Mouse (Mus musculus): ENCODE results near the gene Slc9a1.

Slc9a1 gene

GRCm38 (mm10) chr4:133369553-133370297 is at the start of gene Slc9a1:
Gene Slc9a1 (plus strand): TSS chr4:133369706.
- peak; percentile 97 to 98 for DNase-seq

GRCm38 (mm10) chr4:133328129-133328528 is 41.4 kb upstream of the Slc9a1 start:
- DNase-seq = no peak

- no peak for DNase-seq
Measured at GRCm38 (mm10) chr4:133330296-133330695, 39.2 kb upstream of the Slc9a1 start.

- no peak for DNase-seq
Measured at GRCm38 (mm10) chr4:133333306-133333705, 36.2 kb upstream of the Slc9a1 start.

DNA sequence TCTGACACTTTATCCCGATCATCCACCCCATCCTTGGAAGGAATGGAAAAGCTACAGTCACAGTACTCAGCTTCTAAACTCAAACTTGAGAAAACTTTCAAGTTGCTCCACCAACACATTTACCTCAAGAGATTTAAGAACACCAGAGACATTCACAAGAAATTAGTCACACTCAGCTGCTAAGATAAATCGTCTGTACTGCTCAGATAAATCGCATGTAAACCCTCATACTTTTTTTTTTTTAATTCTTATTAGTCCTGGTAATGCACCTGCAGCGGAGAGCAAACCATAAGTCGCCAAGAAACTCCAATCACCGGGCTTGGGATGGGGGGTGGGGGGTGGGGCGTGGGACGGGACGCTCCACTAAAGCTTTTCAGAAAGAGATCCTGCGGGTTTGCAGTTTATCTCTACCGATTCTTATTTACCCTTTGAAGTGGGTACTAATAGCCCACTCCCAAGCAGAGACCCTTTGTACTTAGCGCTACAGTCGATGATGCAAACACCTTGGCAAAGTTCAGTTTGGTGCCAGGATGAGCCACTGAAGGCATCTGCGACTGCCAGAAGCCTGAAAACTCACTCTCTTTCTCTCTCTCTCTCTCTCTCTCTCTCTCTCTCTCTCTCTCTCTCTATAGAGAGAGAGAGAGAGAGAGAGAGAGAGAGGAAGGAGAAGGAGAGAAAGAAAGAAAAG is 31.5 kb upstream of the Slc9a1 start:
- no peak for DNase-seq

DNA sequence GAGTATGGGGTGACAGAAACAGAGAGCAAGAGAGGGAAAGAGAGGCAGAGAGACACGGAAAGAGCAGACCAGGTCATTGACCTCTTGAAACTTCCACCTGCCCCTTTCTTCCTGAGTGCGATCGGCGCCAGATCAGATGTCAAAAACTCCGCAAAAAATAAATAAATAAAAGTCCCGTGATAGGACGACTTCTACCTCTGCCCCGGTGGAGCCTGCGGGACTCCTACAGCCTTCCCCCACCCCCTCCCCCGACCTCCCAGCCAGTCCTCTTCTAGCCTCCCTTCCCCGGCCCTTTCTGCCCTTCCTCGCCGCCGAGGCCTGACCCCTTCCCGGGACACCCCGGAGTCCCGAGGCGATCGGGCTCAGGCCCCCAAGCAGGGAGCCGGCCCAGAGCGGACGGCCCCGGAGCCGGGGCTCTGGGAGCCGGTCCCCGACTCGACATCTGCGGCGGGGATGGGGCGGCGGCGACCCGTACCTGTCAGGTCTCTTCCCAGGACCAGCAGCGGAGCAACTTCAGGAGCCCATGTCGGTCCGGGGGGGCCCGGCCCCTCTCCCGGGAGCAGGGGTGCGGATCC is 30.9 kb upstream of the Slc9a1 start:
- no peak for DNase-seq

GRCm38 (mm10) chr4:133339148-133339749 is 30.3 kb upstream of the Slc9a1 start:
- peak; percentile 99 for DNase-seq

DNA sequence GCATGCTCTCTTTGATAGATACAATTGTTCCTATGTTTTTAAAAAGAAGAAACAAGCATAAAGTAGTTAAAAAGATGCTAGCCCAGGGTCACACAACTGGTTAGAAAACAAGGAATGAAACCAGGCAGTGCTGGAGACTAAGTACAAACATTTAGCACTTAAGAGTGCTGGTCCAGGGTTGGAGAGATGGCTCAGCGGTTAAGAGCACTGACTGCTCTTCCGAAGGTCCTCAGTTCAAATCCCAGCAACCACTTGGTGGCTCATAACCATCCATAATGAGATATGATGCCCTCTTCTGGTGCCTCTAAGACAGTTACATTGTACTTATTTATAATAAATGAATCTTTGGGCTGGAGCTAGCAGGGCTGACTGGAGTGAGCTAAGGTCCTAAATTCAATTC is 29.3 kb upstream of the Slc9a1 start:
- DNase-seq = no peak

GRCm38 (mm10) chr4:133344112-133344511 is 25.4 kb upstream of the Slc9a1 start:
- peak; percentile 47 to 48 for DNase-seq

DNA sequence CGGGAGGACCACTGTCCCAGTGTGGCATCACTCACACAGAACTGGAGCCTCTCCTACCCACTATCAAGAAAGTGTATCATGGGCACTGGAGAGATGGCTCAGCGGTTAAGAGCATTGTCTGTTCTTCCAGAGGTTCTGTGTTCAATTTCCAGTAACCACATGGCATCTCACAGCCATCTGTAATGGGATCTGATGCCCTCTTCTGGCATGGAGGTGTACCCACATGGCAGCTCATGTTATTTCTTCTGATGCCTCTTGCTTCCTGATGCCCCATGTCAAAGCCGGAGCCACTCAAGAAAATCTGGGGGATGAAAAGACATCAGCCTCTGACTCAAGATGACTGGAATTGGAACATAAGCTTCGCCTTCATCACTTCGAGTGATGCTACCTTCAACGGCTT is 23.8 kb upstream of the Slc9a1 start:
- no peak for DNase-seq

DNA sequence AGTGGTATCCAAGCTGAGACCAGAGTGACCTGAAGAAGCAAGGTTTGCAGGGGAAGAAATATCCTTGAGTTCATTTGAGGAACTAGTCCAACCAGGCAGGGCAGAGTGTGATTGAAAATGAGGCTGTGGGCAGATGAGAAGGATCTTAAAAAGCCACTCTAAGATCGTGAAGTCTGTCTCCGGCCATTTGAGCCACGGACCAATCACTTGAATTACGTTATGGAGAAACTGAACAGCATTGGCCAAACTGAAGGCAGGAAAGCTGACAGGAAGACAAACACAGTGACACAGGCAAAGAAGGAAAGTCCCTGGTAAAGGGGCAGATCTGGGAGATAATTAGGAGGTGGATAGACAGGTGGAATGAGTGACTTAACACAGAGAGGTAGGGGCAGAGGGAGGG is 22.9 kb upstream of the Slc9a1 start:
- DNase-seq = no peak

DNA sequence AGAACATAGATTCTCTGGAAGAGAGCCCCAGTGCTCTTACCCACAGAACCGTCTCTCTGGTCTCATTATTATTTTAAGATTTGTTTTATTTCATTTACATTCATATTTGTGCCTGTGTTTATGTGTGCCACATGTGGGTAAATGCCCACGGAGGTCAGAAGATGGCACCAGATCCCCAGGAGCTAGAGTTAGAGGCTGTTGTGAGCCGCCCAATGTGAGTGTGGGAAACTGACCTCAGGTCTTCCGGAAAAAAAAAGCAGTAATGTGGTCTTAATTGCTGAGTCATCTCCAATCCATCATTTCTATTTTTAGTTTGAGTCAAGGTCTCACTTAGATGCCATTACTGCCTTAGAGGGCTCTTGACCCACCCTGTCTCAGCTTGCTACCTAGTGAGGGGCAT is 21.9 kb upstream of the Slc9a1 start:
- no peak for DNase-seq

GRCm38 (mm10) chr4:133348051-133348775 is 21.3 kb upstream of the Slc9a1 start:
- no peak for DNase-seq

- DNase-seq = no peak
Measured at GRCm38 (mm10) chr4:133352797-133353196, 16.7 kb upstream of the Slc9a1 start.

DNA sequence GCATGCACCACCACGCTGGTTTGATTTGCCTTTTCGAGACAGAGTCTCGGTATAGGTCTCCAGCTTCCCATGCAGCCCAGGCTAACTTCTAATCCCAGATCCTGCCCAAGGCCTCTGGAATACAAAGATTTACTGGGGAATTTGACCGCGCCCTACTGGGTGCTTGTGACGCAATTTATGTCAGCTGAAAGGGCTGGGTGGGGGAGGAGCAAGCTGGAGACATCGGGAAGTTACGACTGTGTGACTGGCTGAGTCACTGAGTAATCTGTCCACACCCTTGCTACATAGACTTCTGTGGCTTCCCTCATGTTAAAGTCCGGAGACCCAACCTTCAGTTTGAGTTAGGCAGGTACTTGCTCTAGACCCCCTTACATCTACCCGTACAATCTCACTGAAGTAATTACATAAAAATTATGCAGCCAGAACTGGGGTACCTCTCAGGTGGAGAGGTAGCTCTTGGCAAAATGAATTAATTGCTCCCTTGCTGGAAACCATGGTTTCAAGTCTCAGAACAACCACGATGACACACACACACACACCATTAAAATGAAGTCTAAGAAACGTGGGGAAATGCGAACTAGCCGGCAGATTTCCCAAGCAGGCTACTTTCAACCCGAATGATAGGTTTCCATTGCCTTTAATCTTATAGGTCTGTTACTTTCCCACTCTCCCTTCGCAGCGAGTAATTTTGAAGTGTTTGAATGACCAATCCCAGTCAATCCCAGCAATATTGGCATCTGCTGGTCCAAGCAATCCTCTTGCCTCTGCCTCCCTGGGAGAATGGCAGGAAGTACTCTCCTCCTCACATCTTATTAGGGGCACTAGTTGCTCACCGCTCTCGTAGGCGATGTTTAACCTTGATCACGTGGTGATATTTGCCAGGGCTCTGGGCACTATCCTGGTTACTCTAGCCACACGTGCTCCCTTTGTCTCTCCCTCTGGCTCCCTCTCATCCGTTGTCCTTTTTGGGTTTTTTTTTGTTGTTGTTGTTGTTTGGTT is 15.8 kb upstream of the Slc9a1 start, which contains the start of gene Wdtc1:
Gene Wdtc1, minus strand, starts transcription at position 115 of the 999 bp plus-strand sequence.
- no peak for DNase-seq

GRCm38 (mm10) chr4:133354641-133355040 is 14.9 kb upstream of the Slc9a1 start:
- DNase-seq = no peak

- DNase-seq = peak; percentile 24 to 46
Measured at GRCm38 (mm10) chr4:133370298-133371274, 1.1 kb downstream of the Slc9a1 start.

DNA sequence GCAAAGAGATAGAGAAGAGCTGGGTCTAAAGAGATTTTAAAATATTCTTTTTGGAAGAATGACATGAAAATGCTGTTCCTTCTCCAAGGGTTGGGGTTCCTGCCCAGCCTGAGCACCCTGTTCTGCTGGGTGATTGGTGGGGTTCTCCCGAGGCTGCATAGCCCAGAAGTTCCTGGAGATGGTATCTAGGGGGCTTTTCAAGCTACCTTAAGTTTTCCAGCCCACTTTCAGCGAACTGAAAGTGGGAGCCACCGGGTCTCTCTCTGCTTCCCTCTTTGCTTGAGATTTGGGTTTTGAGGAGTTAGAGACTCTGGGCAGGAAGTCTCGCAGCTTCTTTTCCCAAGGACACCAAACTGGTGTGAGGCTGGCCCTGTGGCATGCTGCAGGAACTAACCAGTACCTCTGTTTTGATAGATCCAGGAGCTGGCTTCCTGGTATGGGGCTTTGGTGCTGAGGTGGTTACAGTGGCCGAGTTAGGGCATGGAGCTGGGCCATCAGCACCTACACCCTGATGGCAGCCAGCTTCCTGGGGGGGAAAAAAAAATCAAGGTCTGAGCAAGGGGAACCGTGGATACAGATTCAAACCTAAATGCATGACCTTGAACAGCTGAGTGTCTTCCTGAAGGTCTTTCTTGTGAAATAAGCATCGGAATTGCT is 2.2 kb downstream of the Slc9a1 start:
- no peak for DNase-seq

DNA sequence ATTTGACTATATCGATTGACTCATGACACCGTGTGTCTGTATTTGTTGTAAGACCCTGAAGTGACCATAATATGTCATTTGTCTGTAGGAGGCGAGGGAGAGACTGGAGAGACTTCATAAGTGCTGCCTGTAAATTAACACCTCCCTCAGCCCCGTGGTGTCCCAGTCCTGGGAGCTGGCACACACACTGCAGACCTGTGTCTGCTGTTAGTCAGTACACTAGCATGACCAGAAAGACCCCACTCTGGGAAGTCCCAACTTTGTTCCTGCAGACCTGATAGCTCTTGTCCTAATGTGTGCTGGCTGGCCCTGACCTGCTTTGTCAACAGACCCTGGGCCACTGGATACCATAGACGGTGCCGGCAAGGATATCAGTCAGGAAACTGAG is 2.8 kb downstream of the Slc9a1 start:
- DNase-seq = no peak

DNA sequence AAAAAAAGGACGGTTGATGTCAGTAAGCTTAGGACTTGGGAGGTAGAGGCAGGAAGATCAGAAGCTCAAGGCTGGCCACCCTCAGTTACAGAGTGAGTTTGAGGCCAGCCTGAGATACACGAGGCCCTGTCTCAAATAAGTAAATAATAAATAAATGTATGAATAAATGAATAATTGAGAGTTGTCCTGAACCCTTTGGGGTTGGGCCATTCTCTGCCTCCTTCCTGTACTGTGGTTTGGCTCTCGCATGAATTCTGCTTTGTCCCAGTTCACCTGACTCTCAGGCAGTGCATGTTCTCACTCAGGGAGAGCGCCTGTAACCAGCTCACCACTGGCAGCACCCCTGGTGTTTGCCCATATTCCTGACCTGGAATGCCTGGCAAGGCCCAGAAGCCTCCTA is 4.5 kb downstream of the Slc9a1 start:
- no peak for DNase-seq
